Mouse (Mus musculus) MEL-GATA-1-ER (cell line): ENCODE data around the gene Pfas.

ENCODE experiments used
- DNase-seq: peaks from one replicate; pipeline ENCODE4 v3.0.0-alpha.2; 2012; ENCODE audit warnings: low read depth; ENCODE audit errors: extremely low read depth

Gene Pfas

DNA sequence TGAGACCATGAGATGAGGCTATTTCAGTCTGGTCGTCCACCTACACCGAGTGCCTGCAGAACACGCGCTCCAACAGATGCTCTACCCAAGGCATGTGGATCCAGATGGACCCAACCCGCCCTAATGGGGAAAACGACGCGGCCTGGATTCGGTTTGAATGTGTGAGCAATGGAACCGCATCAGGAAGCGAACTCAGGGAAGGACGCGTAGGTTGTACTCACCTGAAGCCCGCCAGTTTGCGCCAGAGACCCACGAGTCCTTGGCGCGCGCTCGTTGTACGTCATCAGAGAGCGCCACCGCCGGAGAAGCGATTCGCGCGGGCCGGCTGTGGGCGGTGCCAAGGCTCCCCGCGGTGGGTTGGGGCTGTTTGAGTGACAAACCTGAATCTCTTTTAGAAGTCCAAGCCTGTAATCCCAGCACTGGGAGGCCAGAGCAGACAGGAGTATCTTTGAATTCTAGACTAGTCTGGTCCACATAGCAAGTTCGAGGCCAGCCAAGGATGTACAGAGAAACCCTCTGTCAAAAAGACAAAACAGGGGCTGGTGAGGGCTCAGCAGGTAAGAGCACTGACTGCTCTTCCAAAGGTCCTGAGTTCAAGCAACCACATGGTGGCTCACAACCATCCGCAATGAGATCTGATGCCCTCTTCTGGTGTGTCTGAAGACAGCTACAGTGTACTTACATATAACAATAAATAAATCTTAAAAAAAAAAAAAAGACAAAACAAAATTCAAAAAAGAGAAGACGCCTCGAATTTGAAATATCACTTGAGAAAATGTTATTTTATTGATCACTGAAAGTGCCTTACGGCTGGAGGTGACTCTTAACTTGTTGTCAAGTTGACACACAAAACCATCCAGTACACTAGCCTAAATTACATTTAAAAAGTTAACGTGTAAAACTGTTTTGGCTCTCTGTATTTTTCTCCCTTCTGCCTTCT, at the start of gene Pfas:
Pfas (minus strand) TSS at position 279 of the 940 bp plus-strand sequence.
- DNase-seq: peak; percentile 97

DNA sequence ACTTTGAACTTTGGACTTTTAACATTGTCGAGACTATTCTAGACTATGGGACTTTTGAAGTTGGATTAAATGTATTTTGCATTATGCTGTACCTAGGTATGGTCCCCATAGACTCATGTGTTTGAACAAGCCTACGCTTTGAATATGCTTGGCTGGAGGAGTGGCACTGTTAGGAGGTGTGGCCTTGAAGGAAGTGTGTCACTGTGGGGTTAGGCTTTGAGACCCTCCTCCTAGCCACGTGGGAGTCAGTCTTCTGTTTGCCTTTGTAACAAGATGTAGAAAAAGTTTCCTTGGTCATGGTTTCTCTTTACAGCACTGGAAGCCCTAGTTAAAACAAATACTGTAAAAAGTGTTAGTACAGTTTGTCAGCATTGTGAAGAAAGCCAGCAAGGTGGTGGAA, 45.6 kb upstream of the Pfas start:
- no peak for DNase-seq

DNA sequence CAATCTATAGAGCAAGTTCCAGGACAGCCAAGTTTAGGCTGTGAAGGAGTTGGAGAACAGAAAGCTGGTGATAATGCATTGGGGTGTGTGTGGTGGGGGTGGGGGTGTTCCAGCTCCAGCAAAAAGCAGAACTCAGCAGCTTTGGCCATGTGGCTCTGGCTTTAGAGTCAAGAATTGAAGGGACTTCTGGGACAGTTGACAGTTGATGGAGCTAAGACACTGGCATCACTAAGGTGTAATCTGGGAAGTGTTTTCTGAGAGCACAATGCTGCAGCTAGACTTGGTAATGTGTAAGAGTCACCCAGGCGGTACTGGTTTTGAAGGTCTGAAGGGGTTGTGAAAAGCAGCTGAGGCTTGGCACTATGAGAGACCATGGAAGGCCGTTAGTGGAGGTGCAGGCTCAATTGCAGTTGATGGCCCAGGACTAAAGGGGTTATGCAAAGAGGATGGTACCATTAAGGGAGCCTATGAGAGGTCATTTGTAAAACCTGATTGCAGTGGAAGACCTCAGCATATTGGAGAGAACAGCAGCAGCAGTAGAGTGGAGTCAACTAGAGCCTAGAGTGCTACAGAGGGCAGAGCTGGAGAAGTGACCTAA, 44.7 kb upstream of the Pfas start:
- no peak for DNase-seq

DNA sequence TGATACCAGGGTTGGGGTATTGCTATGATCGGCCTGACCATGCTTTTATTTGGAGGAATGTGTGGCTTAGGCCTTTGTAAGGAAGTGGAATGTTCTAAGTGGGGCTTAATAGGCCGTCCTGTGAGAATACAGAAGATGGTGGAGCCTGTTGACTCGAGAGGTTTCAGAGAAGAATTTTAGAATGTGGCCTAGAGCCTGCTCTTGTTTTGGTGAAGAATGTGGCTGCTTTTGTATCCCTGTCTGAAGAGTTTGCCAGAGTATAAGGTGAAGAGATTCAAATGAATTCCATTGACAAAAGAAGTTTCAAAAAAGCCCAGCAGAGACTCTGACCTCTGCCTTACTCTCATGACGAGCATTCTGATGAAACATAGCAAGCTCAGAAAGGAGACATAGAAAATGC, 43.5 kb upstream of the Pfas start:
- DNase-seq: no peak

DNA sequence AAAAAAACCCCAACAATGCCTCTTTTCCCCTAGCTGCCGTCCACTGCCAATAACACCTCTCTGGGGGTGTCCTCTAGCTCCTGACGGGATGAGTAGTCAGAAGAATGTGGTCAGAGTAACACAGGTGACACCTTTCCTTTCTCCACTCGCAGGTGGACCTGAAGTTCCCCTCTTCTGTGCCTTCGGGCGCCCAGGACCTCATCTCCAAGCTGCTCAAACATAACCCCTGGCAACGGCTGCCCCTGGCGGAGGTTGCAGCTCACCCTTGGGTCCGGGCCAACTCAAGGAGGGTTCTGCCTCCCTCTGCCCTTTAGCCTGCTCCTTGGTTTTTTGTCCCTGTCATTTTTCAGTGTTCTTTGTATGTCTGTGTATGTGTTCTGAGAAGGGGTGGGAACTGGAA, 42.5 kb upstream of the Pfas start:
- no peak for DNase-seq

DNA sequence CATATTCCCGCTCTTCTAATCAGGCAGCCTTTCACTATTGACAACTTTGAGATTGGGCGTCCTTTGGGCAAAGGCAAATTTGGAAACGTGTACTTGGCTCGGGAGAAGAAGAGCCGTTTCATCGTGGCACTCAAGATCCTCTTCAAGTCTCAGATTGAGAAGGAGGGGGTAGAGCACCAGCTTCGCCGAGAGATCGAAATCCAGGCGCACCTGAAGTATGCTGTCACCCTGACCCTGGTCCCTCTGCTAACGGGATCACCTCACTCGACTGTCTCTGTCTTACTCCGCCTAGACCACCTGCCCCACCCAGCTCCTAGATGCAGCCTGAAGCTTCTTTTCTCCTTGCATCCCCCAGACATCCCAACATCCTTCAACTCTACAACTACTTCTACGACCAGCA, 39.9 kb upstream of the Pfas start:
- DNase-seq: no peak

DNA sequence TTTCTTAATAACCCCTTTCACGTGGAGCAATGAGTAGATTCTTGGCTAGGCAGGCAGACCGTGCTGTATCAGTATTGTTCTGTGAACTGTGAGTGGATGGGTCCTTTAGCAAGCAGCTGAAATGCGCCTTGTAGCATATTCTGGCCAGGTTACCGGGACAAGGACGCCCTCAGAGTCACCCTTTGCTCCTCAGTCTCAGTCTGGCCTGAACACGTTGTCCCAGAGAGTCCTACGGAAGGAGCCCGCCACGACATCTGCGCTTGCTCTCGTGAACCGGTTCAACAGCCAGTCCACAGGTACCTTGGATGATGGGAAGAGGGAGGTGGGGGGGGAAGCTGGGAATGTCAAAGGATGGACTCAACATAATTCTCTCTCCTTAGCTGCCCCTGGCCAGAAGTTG, 39.3 kb upstream of the Pfas start:
- no peak for DNase-seq

DNA sequence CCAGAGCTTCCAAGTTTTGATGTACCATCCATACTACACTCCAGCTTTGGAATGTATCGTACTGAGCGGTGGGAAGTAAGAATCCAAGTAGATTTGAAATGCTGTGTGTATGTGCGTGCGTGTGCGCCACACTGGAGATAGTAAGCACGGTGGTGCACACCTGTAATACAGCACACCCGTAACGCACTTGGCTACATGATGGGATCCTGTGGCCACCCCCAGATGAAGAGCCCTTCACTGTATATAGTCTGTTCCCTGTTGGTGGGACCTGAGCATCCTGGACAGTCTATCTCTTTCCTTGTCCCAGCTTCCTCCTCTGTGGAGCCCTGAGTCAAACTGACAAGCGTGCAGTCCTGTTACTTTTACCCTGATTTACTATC, 38.1 kb upstream of the Pfas start:
- peak; percentile 11 for DNase-seq

DNA sequence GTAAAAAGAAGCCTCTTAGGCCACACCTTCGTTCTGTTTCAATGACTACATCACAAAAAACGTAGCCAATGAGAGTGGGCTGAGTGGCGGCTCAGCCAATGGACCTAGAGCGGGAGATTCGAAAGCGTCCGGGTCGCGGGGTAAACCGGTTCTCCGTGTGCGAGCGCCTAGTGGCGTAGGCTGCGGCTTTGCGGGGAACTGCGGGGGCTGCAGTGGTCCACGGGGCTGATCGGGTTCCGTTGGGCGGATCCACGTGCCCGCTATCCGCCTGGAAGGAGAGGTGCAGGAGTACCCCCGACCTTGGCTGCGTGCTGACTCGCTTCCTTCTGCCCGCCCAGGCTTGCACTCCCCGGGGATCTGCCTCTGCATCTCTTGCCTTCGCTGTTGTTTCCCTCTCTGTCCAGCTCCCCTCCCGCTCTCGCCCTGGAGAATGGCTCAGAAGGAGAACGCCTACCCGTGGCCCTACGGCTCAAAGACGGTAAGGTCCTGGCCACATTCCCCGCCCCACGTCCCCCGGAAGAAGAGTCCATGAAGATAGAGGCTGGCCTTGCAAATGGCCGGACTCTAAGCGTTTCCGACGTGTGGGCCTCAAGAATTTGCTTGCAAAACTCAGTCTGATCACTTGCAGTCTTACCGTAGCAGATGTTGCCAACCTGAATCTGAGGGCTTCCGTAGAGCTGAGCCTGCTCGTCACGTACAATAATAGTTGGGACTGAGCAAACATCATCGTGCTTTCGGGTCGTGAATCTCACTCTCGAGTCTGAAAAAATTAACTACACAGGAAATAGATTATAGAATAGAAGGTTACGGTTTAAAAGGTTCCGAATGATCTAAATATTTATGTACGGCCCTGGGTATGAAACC, 37.5 kb upstream of the Pfas start, which contains the start of gene Aurkb:
Aurkb (plus strand) TSS at position 117 of the 864 bp plus-strand sequence.
- DNase-seq: peak; percentile 90

DNA sequence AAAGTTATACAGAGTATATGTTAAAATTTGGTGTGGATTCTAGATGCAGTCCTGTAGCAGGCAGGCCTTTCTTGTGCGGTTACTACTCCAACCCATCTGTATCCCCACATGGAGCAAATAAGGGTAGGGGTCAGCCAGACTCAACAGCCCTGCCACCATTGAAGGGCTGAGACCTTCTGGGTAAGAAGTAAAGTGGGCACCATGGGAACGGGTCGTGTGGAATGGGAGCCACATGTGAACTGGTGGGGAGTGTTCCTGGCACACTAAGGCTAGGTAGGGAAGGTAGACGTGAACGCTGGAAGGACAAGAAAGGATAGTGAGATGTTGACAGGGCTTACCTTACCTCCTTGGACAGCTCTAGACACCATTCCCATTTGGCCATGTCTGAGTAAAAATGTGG, 29.9 kb upstream of the Pfas start:
- DNase-seq: no peak

DNA sequence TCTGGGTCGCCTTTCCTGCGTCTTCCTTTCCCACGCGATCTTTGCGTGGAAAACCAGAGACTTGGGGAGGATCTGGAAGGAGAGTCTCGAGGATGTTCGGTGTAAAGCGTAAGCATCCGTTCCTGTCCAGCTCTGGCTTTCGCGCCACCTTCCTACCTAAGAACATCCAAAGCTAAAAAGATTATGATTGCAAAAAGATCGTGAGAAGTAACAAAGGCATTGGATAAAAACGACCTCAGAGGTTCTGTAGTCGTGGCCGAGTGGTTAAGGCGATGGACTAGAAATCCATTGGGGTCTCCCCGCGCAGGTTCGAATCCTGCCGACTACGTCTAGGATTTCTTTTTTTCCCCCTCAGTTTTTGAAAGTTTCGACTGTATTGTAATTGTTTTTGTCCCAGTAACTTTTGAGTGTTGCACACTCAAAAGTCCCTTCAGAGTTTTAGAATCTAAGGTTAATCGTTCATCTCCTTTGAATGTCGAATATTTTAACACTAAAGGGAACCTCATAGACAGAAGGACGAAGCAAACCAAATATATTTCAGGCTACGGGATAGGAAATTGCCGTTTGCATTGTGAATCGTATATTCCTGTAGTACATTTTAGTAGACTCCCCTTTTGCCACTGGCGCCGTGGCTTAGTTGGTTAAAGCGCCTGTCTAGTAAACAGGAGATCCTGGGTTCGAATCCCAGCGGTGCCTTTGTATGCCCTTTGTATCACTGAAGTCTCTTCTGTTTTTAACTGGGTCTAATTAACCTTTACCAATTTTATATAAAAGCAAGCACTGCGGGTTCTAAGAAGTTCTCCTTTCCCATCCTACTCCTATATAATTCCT, 29.2 kb upstream of the Pfas start:
- DNase-seq: peak; percentile 78

DNA sequence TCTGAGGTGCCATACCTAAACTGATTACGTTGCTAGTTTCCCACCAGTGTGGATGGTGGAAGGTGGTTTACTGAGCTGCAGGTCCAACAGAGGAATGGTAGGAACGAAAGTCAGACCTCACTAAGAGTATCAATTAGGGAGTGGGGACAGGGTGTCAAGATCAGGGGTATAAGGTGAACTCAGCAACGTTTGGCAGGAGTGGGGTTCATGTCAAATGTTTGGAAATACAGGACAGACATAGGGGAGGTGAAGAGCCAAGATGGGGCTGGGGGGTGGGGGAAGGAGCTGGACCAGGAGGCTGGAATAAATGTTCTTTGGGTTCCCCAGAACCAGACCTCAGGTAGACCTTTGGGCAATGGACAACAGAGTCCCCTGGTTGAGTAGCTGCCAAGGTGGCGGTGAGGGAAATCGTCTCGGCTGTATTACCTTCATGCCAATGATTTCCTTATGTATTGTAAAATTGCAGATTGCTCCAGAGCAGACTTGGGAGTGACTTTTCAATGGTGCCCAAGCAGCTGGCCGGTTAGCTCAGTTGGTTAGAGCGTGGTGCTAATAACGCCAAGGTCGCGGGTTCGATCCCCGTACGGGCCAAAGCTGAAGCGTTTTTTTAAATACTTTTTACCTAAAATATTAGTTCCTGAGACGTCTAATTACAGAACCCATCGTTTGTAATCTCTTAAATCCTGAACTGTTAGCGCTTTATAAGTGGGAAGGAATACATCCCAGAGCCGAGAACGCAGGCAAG, 28.4 kb upstream of the Pfas start:
- no peak for DNase-seq

DNA sequence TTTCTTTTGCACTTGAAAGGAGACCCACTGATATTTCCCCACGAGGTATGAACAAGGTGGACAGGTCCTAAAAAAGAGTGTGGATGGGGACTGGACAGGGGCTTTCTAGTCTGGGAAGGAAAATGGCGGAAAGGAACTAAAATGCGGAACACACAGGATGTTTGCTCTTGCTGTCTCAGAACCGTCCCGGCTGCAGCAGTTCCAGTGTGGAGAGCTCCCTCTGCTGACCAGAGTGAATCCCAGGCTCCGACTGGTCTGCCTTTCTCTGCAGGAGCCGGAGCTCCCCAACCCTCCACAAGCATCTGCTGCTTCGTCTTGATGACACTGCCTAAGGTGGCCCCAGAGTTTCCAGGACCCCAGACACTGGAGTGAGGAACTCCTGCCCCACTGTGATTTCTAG, 27.6 kb upstream of the Pfas start:
- peak; percentile 89 for DNase-seq

DNA sequence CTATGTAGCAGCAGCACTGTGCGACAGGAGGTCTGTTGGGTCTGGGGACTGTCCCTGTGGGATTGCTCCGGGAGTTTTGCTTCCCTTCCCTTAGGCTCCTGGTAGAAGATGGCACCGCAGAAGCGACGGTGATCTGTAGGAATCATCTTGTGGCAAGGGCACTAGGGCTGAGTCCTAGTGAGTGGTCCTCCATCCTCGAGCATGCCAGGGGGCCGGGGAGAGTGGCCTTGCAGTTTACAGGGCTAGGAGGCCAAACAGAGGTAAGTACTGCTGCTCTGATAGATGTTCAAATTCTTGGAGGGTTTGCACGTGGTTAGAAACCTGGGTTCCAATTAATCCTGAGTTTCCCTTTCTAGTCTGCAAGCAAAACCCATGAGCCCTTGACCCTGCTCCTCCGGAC, 27.2 kb upstream of the Pfas start:
- DNase-seq: no peak

DNA sequence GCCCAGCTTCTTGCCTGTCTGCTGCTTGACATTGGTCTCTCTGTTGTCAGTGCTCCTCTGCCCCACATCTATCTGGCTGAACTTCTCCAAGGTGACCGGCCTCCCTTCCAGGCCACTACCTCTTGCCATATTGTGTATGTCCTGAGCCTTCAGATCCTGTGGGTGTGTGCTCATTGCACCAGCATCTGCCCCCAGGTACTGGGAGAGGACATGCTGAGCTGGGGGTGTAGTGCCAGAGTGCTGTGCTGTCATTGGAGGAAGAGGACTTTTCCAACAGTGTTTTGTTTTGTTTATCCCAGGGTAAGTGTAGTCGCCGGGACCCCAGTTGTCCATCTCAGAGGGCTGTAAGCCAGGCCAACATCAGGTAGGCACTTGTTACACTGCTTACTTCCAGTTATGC, 26.3 kb upstream of the Pfas start:
- DNase-seq: no peak

DNA sequence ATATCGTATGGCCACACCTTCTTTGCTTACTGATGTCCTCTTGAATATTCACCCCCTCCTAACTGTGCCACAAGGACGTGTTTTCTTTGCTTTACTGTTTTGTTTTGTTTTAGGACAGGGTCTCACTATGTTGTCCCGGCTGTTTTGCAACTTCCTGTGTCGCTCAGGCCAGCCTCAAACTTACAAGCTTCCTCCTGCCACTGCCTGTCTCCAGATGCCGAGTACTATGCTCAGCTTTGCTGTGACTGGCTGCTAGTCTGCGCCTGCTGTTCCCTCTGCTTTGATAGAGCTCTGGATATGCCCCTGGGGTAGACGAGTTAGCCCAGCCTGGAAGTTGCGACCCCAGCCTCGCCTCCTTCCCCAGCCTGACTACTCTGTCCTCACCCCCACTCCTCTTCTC, 25.3 kb upstream of the Pfas start:
- DNase-seq: no peak

DNA sequence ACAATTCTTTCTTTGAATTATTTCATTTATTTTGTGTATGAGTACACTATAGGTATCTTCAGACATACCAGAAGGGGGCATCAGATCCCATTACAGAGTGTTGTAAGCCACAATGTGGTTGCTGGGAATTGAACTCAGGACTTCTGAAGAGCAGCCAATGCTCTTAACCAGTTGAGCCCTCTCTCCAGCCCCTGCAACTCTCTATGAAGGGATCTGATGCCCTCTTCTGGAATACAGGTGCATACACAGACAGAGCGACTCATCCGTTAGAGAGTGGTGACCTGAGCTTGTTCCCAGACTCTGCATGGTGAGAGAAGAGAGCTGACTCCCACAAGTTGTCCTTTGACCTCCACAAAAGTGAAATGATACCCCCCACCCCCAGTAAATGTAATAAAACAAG, 20.5 kb upstream of the Pfas start:
- DNase-seq: no peak

DNA sequence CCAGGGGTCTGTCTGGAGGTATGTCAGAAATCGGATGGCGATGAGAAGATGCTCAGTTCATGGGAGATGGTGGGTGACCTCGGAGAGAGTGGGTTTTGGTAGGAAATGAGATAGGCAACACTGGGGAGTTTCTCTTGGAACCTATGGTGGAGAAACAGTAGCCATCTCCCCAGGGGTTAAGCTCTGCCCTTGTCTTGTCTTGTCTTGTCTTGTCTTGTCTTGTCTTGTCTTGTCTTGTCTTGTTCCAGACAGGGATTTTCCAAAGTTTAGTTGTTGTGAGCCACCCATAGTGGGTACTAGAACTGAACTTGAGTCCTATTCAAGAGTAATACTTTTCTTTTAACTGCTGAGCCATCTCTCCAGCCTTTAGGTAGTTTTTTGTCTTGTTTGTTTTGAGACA, 18.3 kb upstream of the Pfas start:
- no peak for DNase-seq

DNA sequence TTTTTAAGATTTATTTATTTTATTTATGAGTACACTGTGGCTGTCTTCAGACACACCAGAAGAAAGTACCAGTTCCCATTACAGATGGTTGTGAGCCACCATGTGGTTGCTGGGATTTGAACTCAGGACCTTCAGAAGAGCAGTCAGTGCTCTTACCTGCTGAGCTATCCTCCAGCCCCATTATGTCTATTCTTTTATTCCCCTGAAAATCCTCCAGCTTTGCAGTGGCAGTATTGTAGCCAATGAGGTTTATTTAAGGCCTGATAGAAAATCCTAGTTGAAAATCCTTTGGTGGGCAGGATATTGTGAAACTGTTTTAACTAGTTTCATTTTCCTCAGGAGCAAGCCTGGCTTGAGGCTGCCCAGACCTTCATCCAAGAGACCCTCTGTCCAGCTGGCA, 12.4 kb upstream of the Pfas start:
- DNase-seq: no peak

DNA sequence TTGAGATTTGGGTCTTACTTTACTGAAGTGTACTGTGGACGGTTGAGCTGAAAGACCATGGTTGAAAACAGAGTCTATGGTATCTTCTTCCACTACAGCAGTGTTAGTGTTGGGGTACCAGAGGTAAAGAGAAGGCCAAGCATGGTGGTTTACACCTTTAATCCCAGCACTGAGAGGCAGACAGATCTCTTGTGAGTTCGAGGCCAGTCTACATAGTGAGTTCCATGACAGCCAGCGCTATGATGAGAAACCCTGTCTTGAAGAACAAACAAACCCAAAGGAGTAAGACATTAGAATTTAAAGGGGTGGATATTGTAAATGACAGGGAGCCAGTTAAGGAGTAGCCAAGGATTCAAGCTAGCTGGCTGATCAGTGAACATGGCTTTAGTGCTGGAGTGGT, 8.5 kb upstream of the Pfas start:
- DNase-seq: no peak
